Mouse (Mus musculus) thymus, postnatal 25 days (tissue): ENCODE data around the gene Btg2.
A peak's percentile ranks its signal among the peaks of the same experiment; 100 is the strongest.

Source experiments
- DNase-seq: peaks from one replicate; pipeline ENCODE4 v3.0.0; 2022

Btg2 gene

GRCm38 (mm10) chr1:134097080-134097855, 18.3 kb upstream of the Btg2 start:
- no peak for DNase-seq

- DNase-seq, result no peak
Observed at GRCm38 (mm10) chr1:134096264-134096934, 17.5 kb upstream of the Btg2 start.

GRCm38 (mm10) chr1:134095721-134096120, 16.8 kb upstream of the Btg2 start:
- no peak for DNase-seq

- no peak for DNase-seq
Observed at GRCm38 (mm10) chr1:134095033-134095612, 16.2 kb upstream of the Btg2 start.

- no peak for DNase-seq
Observed at GRCm38 (mm10) chr1:134093771-134094526, 15.0 kb upstream of the Btg2 start.

- peak; percentile 87 for DNase-seq
Observed at GRCm38 (mm10) chr1:134092852-134093770, 14.2 kb upstream of the Btg2 start.

GRCm38 (mm10) chr1:134092368-134092767, 13.4 kb upstream of the Btg2 start:
- no peak for DNase-seq

- DNase-seq, result no peak
Observed at GRCm38 (mm10) chr1:134091851-134092250, 12.9 kb upstream of the Btg2 start.

- DNase-seq, result no peak
Observed at GRCm38 (mm10) chr1:134089074-134089473, 10.2 kb upstream of the Btg2 start.

- no peak for DNase-seq
Observed at GRCm38 (mm10) chr1:134086811-134087398, 8.0 kb upstream of the Btg2 start.

- DNase-seq, result no peak
Observed at GRCm38 (mm10) chr1:134086017-134086416, 7.1 kb upstream of the Btg2 start.

- DNase-seq, result no peak
Observed at GRCm38 (mm10) chr1:134084128-134084527, 5.2 kb upstream of the Btg2 start.

- no peak for DNase-seq
Observed at GRCm38 (mm10) chr1:134083676-134084075, 4.8 kb upstream of the Btg2 start.

GRCm38 (mm10) chr1:134082987-134083516, 4.1 kb upstream of the Btg2 start:
- DNase-seq, result no peak

GRCm38 (mm10) chr1:134080881-134081450, 2.0 kb upstream of the Btg2 start:
- no peak for DNase-seq

GRCm38 (mm10) chr1:134080406-134080805, 1.5 kb upstream of the Btg2 start:
- no peak for DNase-seq

GRCm38 (mm10) chr1:134079477-134080163, 700 bp upstream of the Btg2 start:
- peak; percentile 66 for DNase-seq

- DNase-seq, result peak; percentile 66
Observed at GRCm38 (mm10) chr1:134078061-134078795, 692 bp downstream of the Btg2 start.

GRCm38 (mm10) chr1:134077389-134078060, 1.4 kb downstream of the Btg2 start:
- DNase-seq, result peak; percentile 75
